Mouse (Mus musculus) cerebellum, adult (tissue): Measurements from ENCODE around the gene Fam19a1.

ENCODE experiments used
- ATAC-seq: cut with Nextera tagmentation; 2 replicates; pipeline ENCODE4 v1.9.2; 2017; ENCODE audit warnings: mild to moderate bottlenecking, moderate library complexity, mixed read lengths; ENCODE audit not compliant: insufficient number of reproducible peaks, low FRiP score, low TSS enrichment

Fam19a1 gene

DNA sequence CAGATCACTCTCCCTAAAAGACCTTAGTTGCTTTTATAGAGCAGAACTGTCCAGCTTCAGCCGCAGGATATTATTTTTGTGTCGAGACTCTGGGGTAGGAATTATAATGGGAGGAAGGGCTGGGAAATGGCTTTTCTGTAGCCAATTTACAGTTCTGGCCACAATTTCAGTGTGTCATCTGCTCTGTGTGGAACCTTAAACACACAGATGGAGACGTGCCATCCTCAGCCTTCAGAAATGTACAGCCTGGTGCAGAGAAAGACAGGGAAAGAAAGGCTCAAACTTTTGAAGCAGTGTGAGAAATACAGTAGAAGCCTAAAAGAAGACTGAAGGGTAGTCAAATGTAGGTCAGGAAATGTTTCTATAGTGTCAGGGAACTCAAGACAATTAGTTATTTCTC lies 519.3 kb downstream of the Fam19a1 start:
- no peak for ATAC-seq

DNA sequence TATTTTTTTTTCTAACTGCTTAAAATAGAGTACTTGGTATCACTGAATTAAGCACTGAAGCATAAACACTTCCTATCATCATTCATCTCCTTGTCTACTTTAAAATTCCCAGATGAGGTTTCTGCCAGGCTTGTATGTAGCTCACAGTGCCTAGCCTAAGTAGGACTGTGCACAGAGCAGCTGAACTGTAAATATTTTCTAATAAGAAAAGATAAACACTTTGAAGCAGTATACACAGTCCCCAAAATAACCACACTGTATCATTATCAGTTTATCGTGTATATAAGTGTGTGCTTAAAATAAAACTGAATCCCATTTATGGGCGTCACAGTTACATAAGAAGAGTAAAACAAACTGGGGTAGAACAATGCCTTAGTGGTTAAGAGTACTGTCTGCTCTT lies 522.7 kb downstream of the Fam19a1 start:
- no peak for ATAC-seq

DNA sequence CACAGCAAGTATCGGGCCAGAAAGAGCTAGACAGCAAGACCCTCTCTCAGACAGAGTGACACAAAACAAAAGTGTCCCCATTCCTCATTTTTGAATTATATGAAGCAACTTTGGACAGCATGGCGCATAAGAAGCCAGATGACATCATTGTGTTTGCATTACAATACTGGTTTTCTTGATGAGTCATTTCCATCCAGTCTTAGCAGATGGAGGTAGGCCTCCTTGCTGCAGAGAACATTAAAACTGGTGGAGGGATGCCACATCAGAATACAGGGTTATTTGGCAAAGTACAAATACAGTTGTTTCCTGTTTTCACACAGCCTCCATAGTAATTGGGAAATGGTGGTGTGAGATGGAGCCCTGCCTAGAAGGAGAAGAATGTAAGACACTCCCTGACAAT lies 535.8 kb downstream of the Fam19a1 start:
- no peak for ATAC-seq

GRCm38 (mm10) chr6:96649267-96649666 lies 536.3 kb downstream of the Fam19a1 start:
- no peak for ATAC-seq

- no peak for ATAC-seq
Measured at GRCm38 (mm10) chr6:96666311-96666710, 553.4 kb downstream of the Fam19a1 start.

DNA sequence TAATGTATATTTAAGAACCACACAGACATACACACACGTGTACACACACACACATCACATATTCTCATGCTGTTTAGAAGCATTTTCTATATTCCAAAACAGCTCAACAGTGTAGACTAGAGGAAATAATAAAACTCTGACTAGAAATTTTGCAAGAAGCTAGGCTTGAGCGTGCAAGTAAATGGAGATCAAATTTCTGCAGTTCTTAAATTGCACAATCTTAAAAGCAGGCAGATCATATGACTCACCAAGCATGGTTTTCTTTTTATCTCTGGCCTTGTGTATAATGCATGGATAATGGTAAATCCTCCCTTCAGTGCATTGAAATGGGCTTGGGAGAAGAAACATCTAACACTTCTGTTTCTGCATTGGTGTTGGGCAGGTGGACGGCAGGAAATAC lies 564.9 kb downstream of the Fam19a1 start:
- ATAC-seq = no peak
